Mouse (Mus musculus) liver, postnatal 0 days (tissue): ENCODE measurements around the gene Nudt2. TPM values are rescaled to one million over a fixed set of nuclear protein-coding genes. Genes with fewer than 3 reads are reported as not detected.

Source experiments
- ATAC-seq: fragments of 200-750 bp; cut with Nextera tagmentation; 2 replicates; pipeline ENCODE4 v1.8.0; 2017; ENCODE audit warnings: mild to moderate bottlenecking, moderate library complexity
- DNase-seq: peaks from one replicate; pipeline ENCODE4 v3.0.0-alpha.2; 2016
- H3K27ac ChIP-seq: fragments of 300-500 bp; sonication (generic); 2 replicates; pipeline ENCODE4 v1.5.1; 2014; ENCODE audit warnings: antibody characterized with exemption, moderate library complexity, mild to moderate bottlenecking, low read depth
- H3K27me3 ChIP-seq: fragments of 300-500 bp; sonication (generic); 2 replicates; pipeline ENCODE4 v1.6.1; 2014; ENCODE audit warnings: low read length, control low read depth, mixed read lengths; ENCODE audit not compliant: insufficient read depth
- H3K36me3 ChIP-seq: fragments of 300-500 bp; sonication (generic); replicated peaks from 2 replicates; pipeline ENCODE4 v1.6.1; 2014; ENCODE audit warnings: mild to moderate bottlenecking, control low read depth, low read length, moderate library complexity, mixed read lengths; ENCODE audit not compliant: insufficient read depth
- H3K4me1 ChIP-seq: fragments of 300-500 bp; sonication (generic); 2 replicates; pipeline ENCODE4 v1.6.1; 2014; ENCODE audit warnings: antibody characterized with exemption, mild to moderate bottlenecking, control low read depth; ENCODE audit not compliant: insufficient read depth
- H3K4me2 ChIP-seq: fragments of 300-500 bp; sonication (generic); 2 replicates; pipeline ENCODE4 v1.6.1; 2014; ENCODE audit warnings: low read depth, mild to moderate bottlenecking, low read length, moderate library complexity, mixed read lengths
- H3K4me3 ChIP-seq: fragments of 300-500 bp; sonication (generic); 2 replicates; pipeline ENCODE4 v1.5.1; 2014; ENCODE audit warnings: low read depth, low read length
- H3K9ac ChIP-seq: fragments of 300-500 bp; sonication (generic); replicated peaks from 2 replicates; pipeline ENCODE4 v1.6.1; 2014; ENCODE audit warnings: mild to moderate bottlenecking, moderate library complexity
- H3K9me3 ChIP-seq: fragments of 300-500 bp; sonication (generic); 2 replicates; pipeline ENCODE4 v1.6.1; 2016; ENCODE audit warnings: mild to moderate bottlenecking, control low read depth, low read length, mixed read lengths
- CTCF ChIP-seq: sonication (generic); IDR thresholded peaks from 2 replicates; pipeline ENCODE4 v1.5.1; 2016; ENCODE audit warnings: antibody characterized with exemption, low read depth
- EP300 ChIP-seq: IDR thresholded peaks from 2 replicates; pipeline ENCODE4 v1.6.1; 2016; ENCODE audit warnings: antibody characterized with exemption, low read depth, mild to moderate bottlenecking
- WGBS: fragments of 180-500 bp; shearing (Covaris S2); extraction: QIAGEN DNeasy Blood & Tissue Kit; methylation state at CpG from one replicate; pipeline ENCODE4 v1.1.7; 2014; ENCODE audit not compliant: insufficient replicate concordance; 5-methylcytosine and 5-hydroxymethylcytosine counted together
- polyA plus RNA-seq: library from polyadenylated mRNA; unstranded; fragments of >200 nt; fragmentation: Nextera tagmentation; extraction: Ambion mirVana; gene quantifications from 2 replicates; pipeline ENCODE4 v1.2.1, GENCODE M21; 2015

Gene Nudt2
- polyA plus RNA-seq, 1 experiment from 2014 or later = 13.6 TPM

DNA sequence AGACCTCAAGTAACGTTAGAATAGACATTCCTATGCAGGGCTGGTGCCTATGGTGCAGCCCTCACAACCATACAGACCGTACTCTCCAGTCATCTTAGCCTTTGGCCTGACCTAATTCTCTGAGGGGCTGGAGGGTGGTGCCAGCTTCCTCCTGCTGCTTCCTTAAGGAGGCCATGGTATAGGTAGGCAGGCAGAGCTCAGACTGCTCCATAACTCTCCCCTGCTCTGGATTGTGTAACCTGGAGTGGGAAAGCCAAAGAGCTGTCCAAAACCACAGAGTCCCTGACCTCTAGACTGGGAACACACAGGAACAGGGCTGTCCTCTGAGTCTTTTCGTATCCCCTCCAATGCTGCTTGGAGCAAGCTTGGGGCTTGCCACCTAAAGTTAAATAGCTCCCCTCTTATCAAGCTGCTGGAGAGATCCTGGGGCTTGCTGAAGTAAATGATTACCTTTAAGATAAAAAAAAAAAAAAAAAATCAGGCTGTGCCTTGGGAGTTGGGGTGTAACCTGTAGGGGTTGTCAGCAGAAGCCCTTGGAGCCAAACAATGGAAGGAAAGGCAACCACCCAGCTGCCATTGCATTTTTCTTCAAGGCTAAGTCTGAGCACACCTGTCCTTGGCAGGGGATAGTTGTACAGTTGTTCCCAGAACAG is 28.6 kb downstream of the Nudt2 start:
- H3K27ac ChIP-seq = no peak overlapping the region
- TF ChIP-seq CTCF (no peak), EP300 (no peak)
- H3K36me3 ChIP-seq = no peaks in the 10 kb centered on the region
- no peak overlapping the region for H3K4me2 ChIP-seq
- H3K9me3 ChIP-seq = no peaks in the 10 kb centered on the region
- no peak overlapping the region for H3K9ac ChIP-seq
- peaks cover 24% of the 10 kb centered on the region for H3K27me3 ChIP-seq
- peak; percentile 33; the same call in 1 of the 2 replicates for ATAC-seq
- H3K4me3 ChIP-seq = no peak overlapping the region
- peaks cover 18% of the 10 kb centered on the region for H3K4me1 ChIP-seq
- 57% methylated on average over 3 of the region's 3 CpGs for WGBS
- DNase-seq = no peak

DNA sequence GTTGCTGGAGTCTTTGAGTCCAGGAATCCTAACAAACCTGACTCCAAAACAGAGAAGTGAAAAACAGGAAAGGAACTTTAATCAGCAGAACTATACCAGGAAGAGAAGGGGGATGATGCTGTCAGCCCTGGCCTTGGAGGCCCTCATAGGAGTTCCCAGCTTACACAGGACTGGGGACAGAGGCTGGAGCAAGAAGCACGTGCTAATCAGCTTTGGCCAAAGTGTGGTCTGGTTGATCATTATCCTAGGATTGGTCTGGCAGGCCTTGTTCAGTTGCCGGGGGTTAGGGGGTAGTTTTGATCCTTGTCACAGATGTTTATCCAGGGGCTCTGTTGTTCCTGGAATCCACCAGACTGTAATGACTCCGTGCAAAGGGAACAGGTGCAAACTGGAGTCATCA is 29.4 kb downstream of the Nudt2 start:
- H3K4me1 ChIP-seq = peaks cover 24% of the 10 kb centered on the region
- 25% methylated on average over 3 of the region's 3 CpGs for WGBS
- H3K27ac ChIP-seq = no peak overlapping the region
- H3K36me3 ChIP-seq = no peaks in the 10 kb centered on the region
- no peak overlapping the region for H3K9ac ChIP-seq
- no peak overlapping the region for H3K4me2 ChIP-seq
- H3K4me3 ChIP-seq = no peak overlapping the region
- no peaks in the 10 kb centered on the region for H3K9me3 ChIP-seq
- DNase-seq = no peak
- peaks cover 32% of the 10 kb centered on the region for H3K27me3 ChIP-seq
- peak; percentile 66 for ATAC-seq
- TF ChIP-seq CTCF (no peak), EP300 (no peak)

DNA sequence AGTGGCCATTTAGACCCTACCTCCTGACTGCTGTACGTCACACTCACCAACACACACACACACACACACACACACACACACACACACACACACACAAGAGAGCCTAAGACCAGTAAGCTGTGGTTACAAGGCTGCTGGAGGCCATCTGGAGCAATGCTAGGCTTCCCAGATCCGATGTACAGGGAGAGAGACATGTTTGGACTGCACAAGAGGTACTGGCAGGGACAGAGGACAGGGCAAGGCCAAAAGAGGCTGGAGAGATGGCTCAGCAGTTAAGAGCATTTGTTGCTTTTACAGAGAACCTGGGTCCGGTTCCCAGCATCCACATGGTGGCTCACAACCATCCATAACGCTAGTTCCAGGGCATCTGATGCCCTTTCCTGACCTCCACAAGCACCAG is 30.1 kb downstream of the Nudt2 start:
- Histone ChIP-seq H3K27ac (no peak overlapping the region), H3K4me3 (no peak overlapping the region), H3K4me2 (no peak overlapping the region), H3K36me3 (no peaks in the 10 kb centered on the region), H3K27me3 (peaks cover 38% of the 10 kb centered on the region), H3K9me3 (no peaks in the 10 kb centered on the region), H3K4me1 (peaks cover 24% of the 10 kb centered on the region), H3K9ac (no peak overlapping the region)
- no peak for DNase-seq
- no peak for ATAC-seq
- 63% methylated on average over 4 of the region's 4 CpGs for WGBS
- TF ChIP-seq EP300 (no peak), CTCF (no peak)

DNA sequence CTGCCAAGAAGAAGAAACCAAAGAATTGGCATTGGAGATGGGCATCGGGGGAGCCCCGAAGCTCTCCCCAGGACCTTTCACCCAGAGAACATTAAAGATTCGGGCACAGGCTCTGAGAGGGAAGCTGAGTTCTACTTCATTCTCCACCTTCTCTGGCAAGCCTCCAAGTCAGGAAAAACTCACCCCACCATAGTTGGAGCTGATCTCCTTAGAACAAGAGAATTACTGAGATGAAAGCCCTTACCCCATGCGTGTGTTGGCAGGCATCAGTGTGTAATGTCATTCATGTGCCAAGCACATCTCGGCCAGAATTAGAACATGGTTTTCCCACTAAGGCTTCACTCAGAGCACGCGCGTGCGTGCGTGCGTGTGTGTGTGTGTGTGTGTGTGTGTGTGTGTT is 30.9 kb downstream of the Nudt2 start:
- DNase-seq (no peak), ATAC-seq (no peak)
- no peak for TF ChIP-seq CTCF
- no peak for TF ChIP-seq EP300

DNA sequence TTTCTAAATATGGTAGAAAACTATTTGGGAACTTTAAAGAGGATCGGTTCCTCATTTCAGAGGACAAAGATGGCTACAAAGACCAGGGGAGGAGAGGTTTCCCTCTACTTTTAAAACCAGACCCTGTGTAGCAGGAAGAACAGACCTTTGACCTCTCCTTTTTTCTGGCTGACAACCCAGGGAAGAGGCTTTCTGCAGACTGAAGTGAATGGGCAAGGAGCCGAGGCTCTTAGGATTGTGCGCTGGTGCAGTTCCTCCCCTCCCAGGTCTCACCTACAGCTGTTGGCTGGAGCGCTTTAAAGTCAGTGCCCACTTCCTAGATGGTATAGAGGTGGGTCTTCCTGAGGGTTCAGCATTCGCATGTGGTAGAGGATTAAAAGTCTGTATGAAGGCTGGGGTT is 32.1 kb downstream of the Nudt2 start:
- H3K27ac ChIP-seq = no peak overlapping the region

More for the DNA sequence above, 30.9 kb downstream of the Nudt2 start:
- H3K27ac ChIP-seq = no peak overlapping the region
- H3K9ac ChIP-seq = no peak overlapping the region
- H3K9me3 ChIP-seq = no peaks in the 10 kb centered on the region
- no peaks in the 10 kb centered on the region for H3K36me3 ChIP-seq
- peaks cover 45% of the 10 kb centered on the region for H3K27me3 ChIP-seq
- H3K4me3 ChIP-seq = no peak overlapping the region
- WGBS = 77% methylated on average over 11 of the region's 11 CpGs
- H3K4me2 ChIP-seq = no peak overlapping the region
- H3K4me1 ChIP-seq = peaks cover 24% of the 10 kb centered on the region

DNA sequence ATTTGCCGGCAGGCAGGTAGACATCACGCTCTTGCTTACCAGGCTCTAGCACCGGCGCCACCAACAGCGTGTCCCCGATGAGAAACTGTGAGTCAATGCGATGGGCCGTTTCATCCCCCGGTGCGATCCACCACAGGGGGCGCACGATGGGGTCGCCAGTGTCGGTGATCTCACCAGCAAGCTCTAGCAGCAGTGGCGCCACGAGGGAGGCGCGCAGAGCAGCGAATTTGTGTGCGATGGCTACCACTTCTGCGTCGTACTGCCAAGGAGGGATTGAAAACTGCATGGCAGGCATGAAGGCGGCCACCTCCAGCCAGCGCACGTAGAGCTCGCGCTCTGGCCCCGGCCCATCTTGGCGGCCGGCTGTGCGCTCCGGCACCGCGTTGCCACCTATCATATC is 32.6 kb downstream of the Nudt2 start:
- peaks cover 36% of the 10 kb centered on the region for H3K4me1 ChIP-seq
- 6% methylated on average over 34 of the region's 34 CpGs for WGBS
- peaks cover 56% of the 10 kb centered on the region for H3K27me3 ChIP-seq
- ATAC-seq (no peak), DNase-seq (peak; percentile 52)
- TF ChIP-seq CTCF = peak; percentile 50
- no peak for TF ChIP-seq EP300
- H3K4me2 ChIP-seq = peak overlapping the region; percentile 42; the same call in 1 of the 2 replicates
- H3K9me3 ChIP-seq = no peaks in the 10 kb centered on the region
- H3K36me3 ChIP-seq = no peaks in the 10 kb centered on the region
- H3K27ac ChIP-seq = no peak overlapping the region
- no peak overlapping the region for H3K9ac ChIP-seq
- peak overlapping the region; percentile 22; the same call in 1 of the 2 replicates for H3K4me3 ChIP-seq

More for the DNA sequence above, 32.1 kb downstream of the Nudt2 start:
- H3K9ac ChIP-seq = no peak overlapping the region
- no peak overlapping the region for H3K4me3 ChIP-seq
- DNase-seq = no peak
- ATAC-seq = no peak
- peaks cover 31% of the 10 kb centered on the region for H3K4me1 ChIP-seq
- H3K4me2 ChIP-seq = no peak overlapping the region
- H3K27me3 ChIP-seq = peaks cover 51% of the 10 kb centered on the region
- no peaks in the 10 kb centered on the region for H3K9me3 ChIP-seq
- WGBS = 52% methylated on average over 5 of the region's 5 CpGs
- TF ChIP-seq EP300 (no peak), CTCF (no peak)
- no peaks in the 10 kb centered on the region for H3K36me3 ChIP-seq
